Mouse (Mus musculus) heart, embryonic 13.5 days (tissue): ENCODE data around the gene Rsad1. TPM values are rescaled to one million over a fixed set of nuclear protein-coding genes. Genes with fewer than 3 reads are reported as not detected.

Experiments used
- ATAC-seq: fragments of 200-750 bp; cut with Nextera tagmentation; 2 replicates; pipeline ENCODE4 v1.8.0; 2017; ENCODE audit warnings: moderate TSS enrichment; ENCODE audit not compliant: insufficient number of reproducible peaks, low FRiP score, low TSS enrichment; ENCODE audit errors: extremely low read depth
- H3K27ac ChIP-seq: fragments of 300-500 bp; sonication (generic); replicated peaks from 2 replicates; pipeline ENCODE4 v1.5.1; 2015; ENCODE audit warnings: moderate library complexity, mild to moderate bottlenecking, inconsistent platforms
- H3K27me3 ChIP-seq: fragments of 300-500 bp; sonication (generic); replicated peaks from 2 replicates; pipeline ENCODE4 v1.6.1; 2015; ENCODE audit warnings: mild to moderate bottlenecking, inconsistent platforms
- H3K36me3 ChIP-seq: fragments of 300-500 bp; sonication (generic); 2 replicates; pipeline ENCODE4 v1.6.1; 2015; ENCODE audit warnings: mild to moderate bottlenecking, inconsistent platforms
- H3K4me1 ChIP-seq: fragments of 300-500 bp; sonication (generic); 2 replicates; pipeline ENCODE4 v1.6.1; 2015; ENCODE audit warnings: inconsistent platforms
- H3K4me2 ChIP-seq: fragments of 300-500 bp; sonication (generic); 2 replicates; pipeline ENCODE4 v1.6.1; 2015; ENCODE audit warnings: inconsistent platforms, mild to moderate bottlenecking, moderate library complexity
- H3K4me3 ChIP-seq: fragments of 300-500 bp; sonication (generic); 2 replicates; pipeline ENCODE4 v1.5.1; 2015; ENCODE audit warnings: moderate library complexity, mild to moderate bottlenecking, inconsistent platforms
- H3K9ac ChIP-seq: fragments of 300-500 bp; sonication (generic); 2 replicates; pipeline ENCODE4 v1.6.1; 2015; ENCODE audit warnings: inconsistent platforms, mild to moderate bottlenecking, moderate library complexity
- H3K9me3 ChIP-seq: fragments of 300-500 bp; sonication (generic); 2 replicates; pipeline ENCODE4 v1.6.1; 2016; ENCODE audit warnings: inconsistent platforms
- WGBS: fragments of 180-500 bp; shearing (Covaris S2); methylation state at CpG from one replicate; pipeline ENCODE4 v1.1.7; 2015; ENCODE audit warnings: mixed read lengths; 5-methylcytosine and 5-hydroxymethylcytosine counted together
- polyA plus RNA-seq: library from polyadenylated mRNA; unstranded; fragments of >200 nt; fragmentation: Nextera tagmentation; extraction: Ambion mirVana; gene quantifications from 2 replicates; pipeline ENCODE4 v1.2.1, GENCODE M21; 2015

Rsad1 gene
- 4.8 and 5.3 TPM in 2 replicates for polyA plus RNA-seq

DNA sequence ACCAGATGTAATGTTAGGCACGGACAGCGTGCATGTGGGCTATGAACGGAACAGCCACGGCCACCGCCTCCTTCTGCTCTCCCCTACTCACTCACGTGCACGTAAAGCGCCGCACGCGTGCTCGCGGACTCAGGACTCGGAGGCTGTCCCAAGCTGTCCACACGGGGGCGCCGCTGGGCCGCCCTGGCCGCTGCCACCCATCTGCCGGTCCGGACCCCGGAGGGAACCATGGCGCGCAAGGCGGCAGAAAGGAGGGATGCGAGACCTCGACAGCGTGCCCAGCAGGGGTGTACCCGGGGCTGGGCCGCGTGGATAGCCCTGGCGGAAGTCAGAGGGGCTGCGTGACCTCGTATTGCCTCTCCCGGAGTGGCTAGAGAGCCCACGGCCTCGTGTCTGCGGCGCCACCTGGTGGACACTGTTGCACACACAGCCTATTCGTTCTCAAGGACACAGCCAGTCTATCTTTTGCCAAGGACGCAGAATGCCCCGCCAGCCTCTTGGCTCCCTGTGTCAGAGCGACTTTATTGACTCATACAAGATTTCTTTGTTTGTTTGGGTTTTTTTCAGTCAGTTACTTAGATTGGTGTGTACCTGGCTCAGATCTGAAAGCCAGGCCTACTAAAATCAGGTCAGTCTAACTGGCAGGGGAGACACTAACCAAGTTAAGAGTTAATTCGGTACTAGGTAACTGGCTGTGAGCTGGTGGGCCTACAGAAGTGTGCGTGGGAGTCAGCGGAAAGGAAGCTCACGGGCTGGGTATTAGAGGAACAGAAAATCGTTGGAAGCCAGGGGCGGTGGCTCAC, at the start of gene Rsad1:
TSS of gene Rsad1 (minus strand) at position 368 of the 803 bp plus-strand sequence.
- ATAC-seq: peak; percentile 73
- H3K4me1 ChIP-seq: peaks cover 22% of the 10 kb centered on the region
- H3K4me2 ChIP-seq: peak within 1 kb of the TSS; percentile 90
- WGBS: 3% methylated on average over 49 of the region's 49 CpGs
- H3K27me3 ChIP-seq: no peaks in the 10 kb centered on the region
- H3K36me3 ChIP-seq: peaks cover 5% of the 10 kb centered on the region; the same call in 1 of the 2 replicates
- H3K4me3 ChIP-seq: peak within 1 kb of the TSS; percentile 62
- 0 out of 2 replicates have a peak, but pooled peaks cover 4% of the 10 kb centered on the region for H3K9me3 ChIP-seq
- H3K9ac ChIP-seq: peak within 1 kb of the TSS; percentile 82
- peak within 1 kb of the TSS; percentile 85 for H3K27ac ChIP-seq

DNA sequence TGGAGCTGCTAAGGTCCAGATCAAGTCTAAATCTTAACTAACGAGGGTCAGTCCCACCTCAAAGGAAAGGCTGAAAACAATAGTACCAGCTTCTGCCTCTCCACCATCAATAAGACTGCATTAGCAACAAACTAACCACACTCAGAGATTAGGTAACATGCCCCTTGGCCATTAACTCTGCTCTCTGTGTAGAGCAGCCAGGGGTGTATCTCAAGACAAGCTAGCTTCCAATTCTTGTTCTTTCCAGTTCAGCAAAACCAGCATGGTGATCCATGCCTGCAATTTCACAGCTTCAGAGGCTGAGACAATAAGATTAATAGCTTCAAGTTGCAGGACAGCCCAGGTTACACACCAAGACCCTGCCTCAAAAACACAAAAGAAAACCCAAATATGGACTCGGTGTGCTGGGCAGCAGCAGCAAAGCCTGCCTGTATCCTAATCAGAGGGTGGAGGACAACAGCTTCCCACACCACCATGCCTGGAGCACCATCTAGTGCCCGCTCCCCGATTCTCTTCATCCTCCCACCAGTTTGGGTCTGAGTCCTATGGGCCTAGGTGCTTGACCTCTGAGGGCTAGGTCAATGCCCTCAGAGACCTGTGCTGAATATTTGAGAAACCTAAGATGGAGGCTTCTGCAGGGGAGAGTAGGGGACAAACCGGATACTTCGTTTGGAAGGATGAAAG, 49.5 kb upstream of the Rsad1 start:
- Histone ChIP-seq H3K36me3 (no peaks in the 10 kb centered on the region), H3K4me1 (peaks cover 11% of the 10 kb centered on the region), H3K27me3 (no peaks in the 10 kb centered on the region), H3K27ac (no peak overlapping the region), H3K9ac (no peak overlapping the region), H3K4me3 (no peak overlapping the region), H3K9me3 (no peaks in the 10 kb centered on the region), H3K4me2 (no peak overlapping the region)
- 71% methylated on average over 6 of the region's 6 CpGs for WGBS
- no peak for ATAC-seq

DNA sequence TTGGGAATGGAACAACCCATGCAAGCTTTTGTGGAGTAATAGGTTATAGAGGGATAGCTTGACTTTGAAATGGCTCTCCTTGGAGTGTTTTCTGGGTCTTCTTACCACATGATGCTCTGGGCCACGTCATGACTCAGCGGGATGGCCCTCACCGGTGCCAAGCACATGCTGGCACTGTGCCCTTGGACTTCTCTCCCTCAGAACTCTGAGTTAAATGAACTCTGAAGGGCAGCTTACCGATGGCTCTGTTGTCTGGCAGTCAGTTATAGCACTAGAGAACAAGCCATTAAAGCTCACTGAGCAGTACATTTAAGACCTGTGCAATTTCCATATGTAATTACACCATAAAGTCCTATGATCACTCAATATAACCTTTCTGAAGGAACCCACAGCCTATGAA, 48.3 kb upstream of the Rsad1 start:
- Histone ChIP-seq H3K9me3 (no peaks in the 10 kb centered on the region), H3K4me3 (no peak overlapping the region), H3K4me2 (no peak overlapping the region), H3K9ac (no peak overlapping the region), H3K27me3 (no peaks in the 10 kb centered on the region), H3K27ac (no peak overlapping the region), H3K4me1 (peaks cover 10% of the 10 kb centered on the region), H3K36me3 (no peaks in the 10 kb centered on the region)
- WGBS: 64% methylated on average over 4 of the region's 4 CpGs
- no peak for ATAC-seq

DNA sequence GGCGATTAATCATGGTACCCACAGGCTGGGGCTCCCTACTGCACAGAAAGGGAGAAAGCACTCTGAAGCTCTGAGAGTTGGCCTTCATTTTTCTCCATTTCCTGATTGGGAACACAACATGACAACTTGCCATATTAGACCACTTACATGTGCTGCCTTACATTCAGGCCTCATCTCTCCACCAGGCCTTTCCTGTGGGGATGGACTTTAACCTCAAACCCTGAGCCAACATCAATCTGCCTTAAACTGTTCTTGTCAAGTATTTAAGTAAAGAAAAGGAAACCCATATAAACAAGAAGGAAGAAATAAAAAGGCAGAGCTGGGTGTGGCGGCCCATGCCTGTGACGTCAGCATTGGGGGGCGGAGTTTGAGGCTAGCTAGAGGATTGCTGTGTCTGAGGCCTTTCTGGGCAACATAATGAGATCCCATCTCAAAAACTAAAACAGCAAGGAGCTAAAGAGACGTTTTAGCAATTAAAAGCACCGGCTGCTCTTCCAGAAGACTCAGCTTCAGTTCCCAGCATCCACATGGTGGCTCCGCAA, 47.3 kb upstream of the Rsad1 start:
- Histone ChIP-seq H3K27me3 (no peaks in the 10 kb centered on the region), H3K9me3 (no peaks in the 10 kb centered on the region), H3K4me1 (peaks cover 11% of the 10 kb centered on the region), H3K4me3 (no peak overlapping the region), H3K27ac (no peak overlapping the region), H3K36me3 (no peaks in the 10 kb centered on the region), H3K4me2 (no peak overlapping the region), H3K9ac (no peak overlapping the region)
- no peak for ATAC-seq
- 69% methylated on average over 7 of the region's 7 CpGs for WGBS

DNA sequence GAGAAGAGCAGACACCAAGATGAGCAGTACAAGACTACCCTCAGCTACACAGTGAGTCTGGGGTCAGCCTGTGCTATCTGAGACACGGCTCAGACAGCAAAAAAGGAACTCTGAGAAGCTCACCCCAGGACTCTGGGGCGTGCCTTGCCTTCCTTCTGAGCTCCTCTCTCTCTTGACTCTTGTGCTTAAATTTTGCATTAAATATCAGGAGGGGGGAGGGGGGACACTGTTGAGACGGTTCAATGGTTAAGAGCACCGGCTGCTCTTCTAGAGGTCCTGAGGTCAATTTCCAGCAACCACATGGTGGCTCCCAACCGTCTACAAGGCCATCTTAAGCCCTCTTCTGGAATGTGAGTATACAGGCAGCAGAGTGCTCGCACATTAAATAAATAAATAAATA, 38.5 kb upstream of the Rsad1 start:
- Histone ChIP-seq H3K4me3 (no peak overlapping the region), H3K36me3 (no peaks in the 10 kb centered on the region), H3K9me3 (no peaks in the 10 kb centered on the region), H3K4me2 (no peak overlapping the region), H3K27me3 (no peaks in the 10 kb centered on the region), H3K4me1 (peaks cover 14% of the 10 kb centered on the region), H3K27ac (no peak overlapping the region), H3K9ac (no peak overlapping the region)
- ATAC-seq: no peak
- WGBS: 81% methylated on average over 6 of the region's 6 CpGs

DNA sequence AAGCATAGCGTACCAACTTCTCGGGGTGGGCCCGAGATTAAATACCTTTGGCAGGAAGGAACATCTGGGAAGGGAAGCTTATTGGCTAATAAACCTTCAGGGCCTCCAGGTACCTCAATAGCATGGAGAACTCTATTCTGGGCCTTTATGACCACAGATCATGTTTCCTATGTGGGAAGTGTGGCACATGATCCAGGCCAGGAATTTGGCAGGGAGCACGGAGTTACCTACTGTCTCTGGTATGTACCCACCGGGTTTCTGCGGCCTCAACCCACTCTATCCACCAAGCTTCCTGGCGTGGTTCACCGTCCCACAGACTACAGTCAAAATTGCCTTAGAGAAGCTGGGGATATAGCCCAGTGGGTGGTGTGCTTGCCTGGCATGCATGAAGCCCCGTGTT, 36.0 kb upstream of the Rsad1 start:
- no peak overlapping the region for H3K27ac ChIP-seq
- 84% methylated on average over 9 of the region's 9 CpGs for WGBS
- no peak for ATAC-seq

DNA sequence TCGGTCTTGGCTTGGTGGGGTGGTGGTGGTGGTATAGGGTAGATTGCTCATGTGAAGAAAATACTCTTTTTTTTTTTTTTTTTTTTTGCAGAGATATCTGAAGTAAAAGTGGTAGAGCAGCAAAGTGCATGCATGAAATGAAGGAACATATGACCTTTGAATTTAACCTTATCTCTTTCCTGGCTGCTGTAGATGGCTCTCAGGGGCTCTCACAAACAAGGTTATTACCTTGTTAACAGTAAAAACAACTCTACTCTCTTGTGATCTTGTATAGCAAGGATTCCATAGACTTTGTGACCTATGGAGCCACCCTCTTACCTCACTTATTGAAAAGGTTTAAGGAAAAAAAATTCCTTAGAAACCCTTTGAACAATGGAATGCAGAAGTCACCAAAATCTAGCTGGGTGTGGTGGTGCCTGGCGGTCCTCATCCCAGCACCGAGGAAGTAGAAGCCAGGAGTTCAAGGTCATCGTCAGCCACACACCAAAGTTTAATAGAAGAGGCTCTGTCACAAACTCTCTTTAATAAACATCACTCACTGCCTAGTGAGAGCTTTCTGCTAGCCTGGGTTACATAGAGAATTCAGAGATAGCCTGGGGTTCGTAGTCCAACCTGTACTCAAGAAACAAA, 31.2 kb upstream of the Rsad1 start:
- H3K9ac ChIP-seq: no peak overlapping the region
- WGBS: 83% methylated on average over 5 of the region's 5 CpGs
- no peak overlapping the region for H3K4me3 ChIP-seq
- H3K36me3 ChIP-seq: no peaks in the 10 kb centered on the region
- H3K4me1 ChIP-seq: 0 out of 2 replicates have a peak, but pooled peaks cover 3% of the 10 kb centered on the region
- no peak overlapping the region for H3K27ac ChIP-seq
- H3K27me3 ChIP-seq: no peaks in the 10 kb centered on the region
- no peak overlapping the region for H3K4me2 ChIP-seq
- H3K9me3 ChIP-seq: no peaks in the 10 kb centered on the region
- ATAC-seq: no peak

More for the DNA sequence above, 36.0 kb upstream of the Rsad1 start:
- Histone ChIP-seq H3K4me3 (no peak overlapping the region), H3K4me2 (no peak overlapping the region), H3K36me3 (no peaks in the 10 kb centered on the region), H3K9ac (no peak overlapping the region), H3K27me3 (no peaks in the 10 kb centered on the region), H3K9me3 (no peaks in the 10 kb centered on the region), H3K4me1 (no peaks in the 10 kb centered on the region)

DNA sequence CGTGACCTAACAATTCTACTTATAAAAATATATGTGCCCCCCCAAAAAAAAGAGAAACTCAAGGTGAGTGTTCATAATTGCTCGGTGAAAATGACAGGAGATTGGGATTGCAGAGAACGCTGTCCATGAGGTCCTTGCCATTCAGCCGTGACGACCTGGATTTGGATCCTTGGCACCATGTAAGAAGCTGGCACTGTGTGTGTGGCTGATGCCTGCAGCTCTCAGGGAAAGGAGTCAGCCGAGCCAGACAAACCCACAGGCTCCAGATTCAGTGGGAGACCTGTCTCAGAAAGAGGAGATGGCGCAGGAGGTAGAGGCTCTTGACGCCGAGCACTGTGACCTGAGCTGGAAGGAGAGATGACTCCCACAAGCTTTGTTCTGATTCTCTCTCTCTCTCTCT, 27.3 kb upstream of the Rsad1 start:
- no peak for ATAC-seq
- Histone ChIP-seq H3K27ac (no peak overlapping the region), H3K27me3 (no peaks in the 10 kb centered on the region), H3K36me3 (no peaks in the 10 kb centered on the region), H3K4me2 (no peak overlapping the region), H3K4me3 (no peak overlapping the region), H3K4me1 (0 out of 2 replicates have a peak, but pooled peaks cover 3% of the 10 kb centered on the region), H3K9ac (no peak overlapping the region), H3K9me3 (no peaks in the 10 kb centered on the region)
- 82% methylated on average over 9 of the region's 9 CpGs for WGBS

DNA sequence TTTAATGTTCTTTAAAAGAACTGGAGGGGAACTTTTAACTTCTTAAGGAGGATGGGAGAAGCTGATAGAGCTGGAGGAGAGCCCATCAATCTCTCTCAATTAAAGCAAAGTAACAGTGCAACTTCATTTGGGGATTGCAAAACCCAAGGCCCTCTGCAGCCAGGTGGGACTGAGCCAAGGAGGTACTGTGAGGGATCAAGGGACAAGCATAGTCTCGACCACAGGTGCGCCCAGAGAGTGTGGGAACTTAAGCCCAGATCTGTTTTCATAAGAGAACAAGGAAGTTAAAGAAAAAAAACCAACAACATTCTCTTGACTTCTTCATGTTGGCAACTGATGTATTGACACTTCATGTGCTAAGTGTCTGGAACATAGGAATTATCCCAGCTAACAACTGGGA, 26.0 kb upstream of the Rsad1 start:
- Histone ChIP-seq H3K36me3 (no peaks in the 10 kb centered on the region; the same call in 1 of the 2 replicates), H3K27ac (no peak overlapping the region), H3K9ac (no peak overlapping the region), H3K4me2 (no peak overlapping the region), H3K4me3 (no peak overlapping the region), H3K4me1 (0 out of 2 replicates have a peak, but pooled peaks cover 3% of the 10 kb centered on the region), H3K27me3 (no peaks in the 10 kb centered on the region), H3K9me3 (no peaks in the 10 kb centered on the region)
- ATAC-seq: no peak
- WGBS: 77% methylated on average over 2 of the region's 2 CpGs

DNA sequence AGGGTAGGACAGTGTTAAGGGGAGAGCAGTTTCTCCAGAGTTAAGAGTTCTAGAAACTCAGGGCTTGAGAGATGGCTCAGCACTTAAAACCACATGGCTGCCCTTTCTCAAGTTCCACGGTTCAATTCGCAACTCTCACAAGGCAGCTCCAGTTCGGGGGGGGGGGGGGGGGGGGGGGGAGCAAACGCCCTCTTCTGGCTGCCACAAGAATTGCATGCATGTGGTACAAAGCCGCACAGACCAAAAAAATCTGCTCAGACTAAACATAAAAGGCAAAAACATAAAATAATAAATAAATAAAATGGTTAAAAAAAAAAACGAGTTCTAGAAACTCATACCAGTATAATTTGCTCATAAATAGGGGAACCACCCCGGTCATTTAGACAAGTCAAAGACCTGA, 25.5 kb upstream of the Rsad1 start:
- H3K36me3 ChIP-seq: peaks cover under 1% of the 10 kb centered on the region; the same call in 1 of the 2 replicates
- ATAC-seq: no peak
- H3K4me3 ChIP-seq: no peak overlapping the region
- H3K27me3 ChIP-seq: no peaks in the 10 kb centered on the region
- H3K9ac ChIP-seq: no peak overlapping the region
- no peaks in the 10 kb centered on the region for H3K9me3 ChIP-seq
- WGBS: 20% methylated on average over 7 of the region's 7 CpGs
- no peak overlapping the region for H3K27ac ChIP-seq
- no peak overlapping the region for H3K4me2 ChIP-seq
- H3K4me1 ChIP-seq: 0 out of 2 replicates have a peak, but pooled peaks cover 3% of the 10 kb centered on the region

DNA sequence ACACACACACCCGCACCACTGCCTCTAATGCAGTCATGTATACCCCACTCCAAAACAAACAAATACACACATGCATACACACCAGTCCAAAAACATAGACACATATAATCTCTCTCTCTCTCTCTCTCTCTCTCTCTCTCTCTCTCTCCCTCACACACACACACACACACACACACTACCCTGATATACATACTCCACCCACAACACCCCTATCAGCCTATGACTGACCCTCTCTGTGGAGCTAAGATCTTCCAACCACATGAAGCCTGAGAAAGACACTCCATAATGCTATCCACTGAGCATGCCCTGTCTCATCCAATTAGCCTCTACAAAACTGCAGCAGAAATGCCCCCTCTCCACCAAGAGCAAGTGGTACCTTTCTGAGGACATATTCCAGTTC, 22.8 kb upstream of the Rsad1 start:
- no peak overlapping the region for H3K27ac ChIP-seq
- no peak overlapping the region for H3K4me3 ChIP-seq
- no peak overlapping the region for H3K4me2 ChIP-seq
- no peaks in the 10 kb centered on the region for H3K9me3 ChIP-seq
- 79% methylated on average over 1 of the region's 1 CpGs for WGBS
- no peak overlapping the region for H3K9ac ChIP-seq
- peaks cover 9% of the 10 kb centered on the region; the same call in 1 of the 2 replicates for H3K36me3 ChIP-seq
- H3K4me1 ChIP-seq: no peaks in the 10 kb centered on the region
- ATAC-seq: no peak
- peaks cover 5% of the 10 kb centered on the region; the same call in 1 of the 2 replicates for H3K27me3 ChIP-seq
